Mouse (Mus musculus): ENCODE data around the gene Acpp. TPM values are rescaled to one million over a fixed set of nuclear protein-coding genes. Genes with fewer than 3 reads are reported as not detected.

Gene Acpp
- total RNA-seq, 2 experiments from 2014 or later = 0.14 to 0.17 TPM

GRCm38 (mm10) chr9:104305333-104306111 is 32.0 kb downstream of the Acpp start:
- no peak for DNase-seq
- intact Hi-C loops (cut with DNase I) = loop anchor here (1.0 to 5.0 kb wide), 3 partner anchors 27 to 228 kb away; no protein-coding TSS in a partner anchor

DNA sequence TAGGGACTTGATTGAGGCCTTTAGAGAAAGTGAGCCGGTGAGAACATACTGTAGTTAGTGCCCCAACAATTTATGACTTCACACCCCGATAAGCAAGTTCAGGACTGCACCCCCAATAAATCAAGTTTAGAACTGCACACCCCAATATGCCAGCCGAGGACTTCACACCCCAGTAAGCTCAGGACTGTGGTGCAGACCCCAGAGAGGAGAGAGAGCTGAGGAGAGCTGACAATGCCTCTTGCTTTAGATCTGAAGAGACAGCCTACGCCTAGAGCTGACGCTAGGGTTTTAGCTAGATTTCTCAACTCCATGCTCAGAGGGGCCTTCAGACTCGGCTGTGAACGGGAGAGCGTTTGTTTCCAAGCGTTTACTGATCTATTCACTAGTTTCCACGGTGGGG is 32.7 kb downstream of the Acpp start:
- intact Hi-C loops (cut with DNase I) = loop anchor here (5.0 kb wide), 1 partner anchor 227 kb away; no protein-coding TSS in a partner anchor
- no peak for DNase-seq

DNA sequence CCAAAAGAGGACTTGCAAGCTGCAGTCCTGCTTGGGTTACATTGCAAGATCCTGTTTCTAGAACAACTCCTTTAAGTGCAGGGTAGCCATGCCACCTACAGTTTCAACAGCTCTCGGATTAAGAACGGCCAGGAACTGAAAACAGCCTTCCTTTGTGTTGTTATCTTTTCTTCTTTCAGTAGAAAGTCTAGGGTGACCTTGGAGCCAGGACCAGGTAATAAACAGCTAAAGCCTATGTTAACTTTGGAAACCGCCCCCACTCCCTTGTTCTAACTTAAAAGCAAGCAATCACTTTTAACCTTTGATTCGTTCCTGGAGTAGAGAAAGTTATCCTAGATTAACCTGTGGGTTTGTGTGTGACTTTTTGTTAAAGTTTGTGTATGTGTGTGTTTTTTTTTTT is 33.2 kb downstream of the Acpp start:
- no peak for DNase-seq
- intact Hi-C loops (cut with DNase I) = no loop called here

GRCm38 (mm10) chr9:104300569-104300968 is 37.0 kb downstream of the Acpp start:
- DNase-seq = no peak
- intact Hi-C loops (cut with DNase I) = no loop called here

DNA sequence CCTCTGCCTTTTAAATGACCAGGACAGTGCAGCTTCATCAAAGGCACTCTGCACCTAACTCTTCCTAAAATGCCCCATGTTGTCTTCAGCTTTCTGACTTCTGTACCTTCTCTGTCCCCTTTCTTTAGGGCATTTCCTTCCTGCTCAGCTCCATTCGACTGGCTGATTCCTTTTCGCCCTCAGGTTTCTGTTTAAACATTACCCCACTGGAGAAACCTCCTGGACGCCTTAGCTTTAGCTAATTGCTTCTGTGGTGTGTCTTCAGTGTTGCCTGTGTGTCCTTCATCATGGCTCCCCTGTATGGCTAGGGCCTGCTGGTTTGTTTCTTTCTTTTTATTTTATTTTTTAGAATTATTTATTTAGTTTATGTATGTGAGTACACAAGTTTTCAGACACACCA is 40.5 kb downstream of the Acpp start:
- DNase-seq = no peak

DNA sequence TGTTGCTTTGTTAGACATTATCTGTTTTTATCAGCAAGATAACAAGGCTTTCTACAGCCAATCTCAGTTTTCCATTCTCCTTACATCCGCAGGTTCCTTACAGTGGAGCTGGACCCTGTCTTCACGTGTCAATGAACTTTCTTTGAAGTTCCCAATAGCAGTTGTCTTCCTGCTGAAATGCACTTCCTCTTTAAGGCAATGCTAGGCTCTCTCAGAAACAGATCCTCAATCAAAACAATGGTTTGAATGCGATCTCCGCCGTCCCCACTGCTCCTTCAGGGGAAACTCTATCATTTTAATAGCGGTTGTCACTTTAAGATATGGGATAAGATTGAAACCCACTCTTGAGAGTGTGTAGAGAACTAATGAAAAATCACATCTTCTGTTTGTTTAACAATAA is 52.6 kb downstream of the Acpp start:
- intact Hi-C loops (cut with DNase I) = no loop called here
- no peak for DNase-seq

More for the DNA sequence above, 40.5 kb downstream of the Acpp start:
- intact Hi-C loops (cut with DNase I) = no loop called here

DNA sequence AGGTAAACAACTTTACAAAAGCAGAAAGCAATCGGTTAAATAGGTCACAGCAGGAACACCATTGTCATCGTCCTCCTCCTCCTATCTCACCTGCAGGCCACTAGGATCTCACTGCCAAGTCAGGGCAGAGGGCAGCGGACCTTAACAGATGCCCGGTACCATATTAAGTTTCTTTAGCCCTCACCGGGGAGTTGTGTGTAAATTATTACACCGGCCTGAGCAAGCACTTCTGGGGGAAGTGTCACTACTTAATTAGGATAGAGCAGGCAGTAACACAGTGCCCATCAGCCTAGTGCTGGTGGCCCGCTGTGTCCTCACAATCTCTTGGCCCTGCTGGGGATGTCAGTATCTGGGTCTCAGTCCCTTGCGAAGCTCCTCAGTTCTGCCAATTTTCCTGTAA is 55.0 kb downstream of the Acpp start:
- no peak for DNase-seq
- intact Hi-C loops (cut with DNase I) = no loop called here

DNA sequence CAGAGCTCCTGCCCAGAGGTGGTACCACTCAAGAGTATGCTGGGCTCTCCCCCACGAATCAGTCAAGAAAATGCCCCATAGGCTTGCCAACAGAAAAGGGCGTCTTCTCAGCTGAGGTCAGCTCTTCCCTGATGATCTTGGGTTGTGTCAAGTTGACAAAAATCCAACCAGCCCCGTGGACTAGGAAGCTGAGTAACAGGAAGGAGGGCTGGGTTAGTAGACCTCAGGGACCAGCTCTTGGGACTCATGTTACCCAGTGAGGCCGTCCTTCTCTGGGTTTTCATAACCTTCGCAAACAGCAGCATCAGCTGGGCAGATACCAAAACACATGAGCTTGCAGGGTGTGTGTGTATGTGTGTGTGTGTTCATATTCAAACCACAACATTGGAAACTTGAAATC is 55.8 kb downstream of the Acpp start:
- intact Hi-C loops (cut with DNase I) = no loop called here
- no peak for DNase-seq

DNA sequence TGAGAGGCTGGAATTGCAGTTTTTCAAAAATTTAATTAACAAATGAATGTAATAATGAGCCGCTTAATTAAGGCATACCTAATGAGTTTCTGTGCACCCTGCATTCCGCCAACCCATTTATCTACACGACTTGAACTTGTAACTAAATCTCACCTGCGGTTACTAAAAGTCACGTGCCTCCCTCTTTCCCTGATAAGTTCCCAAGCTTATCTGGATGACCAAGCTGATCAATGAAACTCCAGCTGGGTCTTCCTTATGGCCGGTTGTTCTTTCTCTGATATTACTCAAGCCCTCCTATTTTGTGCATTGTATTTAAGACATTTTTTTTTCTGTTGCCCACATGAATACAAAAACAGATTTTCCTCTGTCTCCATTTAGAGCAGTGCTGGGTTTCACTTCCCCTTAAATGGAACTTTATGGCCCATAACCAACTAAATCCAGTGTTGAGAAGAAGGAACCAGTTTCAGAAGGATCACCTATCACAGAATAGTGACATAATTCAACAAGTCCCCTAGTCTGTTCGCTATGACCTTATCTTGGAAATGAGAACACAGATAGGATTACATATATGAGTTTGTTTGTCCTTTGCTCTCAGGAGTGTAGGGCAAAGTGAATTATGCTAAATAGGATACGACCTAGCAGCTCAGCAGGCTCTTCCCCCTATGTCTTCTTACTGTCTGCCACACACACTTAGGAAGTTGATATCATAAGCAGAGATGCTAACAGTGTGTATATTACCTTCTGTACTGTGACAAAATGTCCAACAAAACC is 56.6 kb downstream of the Acpp start:
- intact Hi-C loops (cut with DNase I) = no loop called here
- DNase-seq = no peak

DNA sequence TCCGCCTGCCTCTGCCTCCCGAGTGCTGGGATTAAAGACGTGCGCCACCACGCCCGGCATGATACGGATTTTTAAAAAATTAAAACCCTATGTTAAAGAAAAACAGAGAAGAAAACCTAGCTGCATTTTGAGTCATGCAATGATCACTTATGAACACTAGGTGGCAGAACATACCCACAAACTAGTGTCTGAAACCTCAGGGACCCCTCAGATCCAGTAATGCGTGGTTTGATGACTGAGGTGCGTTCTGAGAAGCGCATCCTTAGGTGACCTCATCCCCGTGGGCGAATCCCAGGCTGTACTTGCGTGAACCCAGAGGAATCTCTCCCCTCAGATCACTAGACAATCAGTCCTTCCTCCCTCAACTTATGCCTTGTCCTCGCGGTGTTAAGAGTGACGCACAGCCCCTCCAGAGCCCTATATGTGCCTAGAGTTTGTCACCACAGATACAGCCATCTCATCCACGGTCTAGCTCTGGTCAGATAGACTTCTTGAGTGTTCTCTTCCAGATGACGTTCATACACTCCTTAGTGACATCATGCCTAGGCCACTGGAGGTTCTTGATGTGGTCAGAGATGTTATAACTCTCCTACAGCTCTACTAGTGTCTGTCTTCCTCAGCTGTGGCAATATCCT is 59.9 kb downstream of the Acpp start:
- peak; percentile 22 to 38 for DNase-seq
- intact Hi-C loops (cut with DNase I) = loop anchor here (1.0 to 2.0 kb wide), 2 partner anchors 29 to 95 kb away; no protein-coding TSS in a partner anchor

DNA sequence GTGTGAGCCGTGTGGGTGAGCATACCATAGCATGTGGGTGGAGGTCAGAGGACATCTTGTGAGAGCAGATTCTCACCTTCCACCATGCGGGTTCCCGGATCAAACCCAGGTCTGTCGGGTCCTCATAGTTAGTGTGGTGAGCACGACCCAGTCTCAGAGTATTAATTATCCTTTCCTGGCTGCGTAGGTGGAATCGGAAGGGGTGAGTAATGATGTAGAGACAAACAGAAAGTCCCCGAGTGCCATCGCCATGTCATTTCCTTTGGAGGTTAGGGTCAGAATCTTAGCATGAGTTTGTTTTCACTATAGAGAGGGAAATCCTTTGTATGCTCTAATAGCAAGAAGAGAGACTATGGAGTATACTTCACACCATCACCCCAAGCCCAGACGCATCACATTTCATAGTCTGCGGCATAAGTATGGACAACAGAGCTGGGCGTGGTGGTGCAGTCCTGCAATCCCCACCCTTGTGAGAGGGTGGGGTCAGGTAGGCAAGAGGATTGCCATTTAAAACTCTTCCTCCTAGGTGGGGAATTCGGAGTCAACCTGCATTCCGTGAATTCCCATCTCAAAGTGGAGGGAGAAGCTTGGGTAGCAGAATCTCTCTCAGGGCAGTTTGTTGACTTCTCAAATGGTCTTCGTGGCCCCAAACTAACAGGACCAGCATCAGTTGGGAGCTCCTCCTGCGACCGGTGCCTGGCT is 62.3 kb downstream of the Acpp start:
- no peak for DNase-seq
- intact Hi-C loops (cut with DNase I) = no loop called here

- DNase-seq = no peak
- intact Hi-C loops (cut with DNase I) = no loop called here
Measured at GRCm38 (mm10) chr9:104272057-104272456, 65.5 kb downstream of the Acpp start.

GRCm38 (mm10) chr9:104271642-104272041 is 65.9 kb downstream of the Acpp start:
- DNase-seq = no peak
- intact Hi-C loops (cut with DNase I) = no loop called here

DNA sequence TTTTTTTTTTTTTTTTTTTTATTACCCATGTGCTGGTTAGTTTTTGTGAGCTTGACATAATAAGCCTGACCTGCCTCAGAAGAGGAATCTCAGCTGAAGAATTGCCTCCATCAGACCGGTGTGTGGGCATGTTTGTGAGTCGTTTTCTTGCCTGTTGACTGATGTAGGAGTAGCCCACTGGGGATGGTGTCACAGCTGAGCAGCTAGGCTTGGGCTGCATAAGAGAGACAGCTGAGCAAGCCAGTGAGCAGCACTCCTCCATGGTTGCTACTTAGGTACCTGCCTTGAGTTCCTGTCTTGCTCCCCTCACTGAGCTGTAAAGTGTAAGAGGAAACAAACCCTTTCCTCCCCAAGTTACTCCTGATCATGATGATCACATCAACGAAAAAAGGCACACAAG is 67.6 kb downstream of the Acpp start:
- DNase-seq = no peak
- intact Hi-C loops (cut with DNase I) = loop anchor here (10.0 kb wide), 1 partner anchor 1125 kb away; the partner anchor contains the start of genes Aste1 and Nek11

GRCm38 (mm10) chr9:104269349-104269871 is 68.1 kb downstream of the Acpp start:
- intact Hi-C loops (cut with DNase I) = loop anchor here (10.0 kb wide), 1 partner anchor 1125 kb away; the partner anchor contains the start of genes Aste1 and Nek11

GRCm38 (mm10) chr9:104264567-104264966 is 73.0 kb downstream of the Acpp start:
- intact Hi-C loops (cut with DNase I) = loop anchor here (5.0 to 10.0 kb wide), 2 partner anchors 62 to 1130 kb away; partner anchors contain the start of genes Aste1 and Nek11
- DNase-seq = no peak

More at GRCm38 (mm10) chr9:104269349-104269871, 68.1 kb downstream of the Acpp start:
- peak in 1 of 2 experiments; percentile 16 for DNase-seq

DNA sequence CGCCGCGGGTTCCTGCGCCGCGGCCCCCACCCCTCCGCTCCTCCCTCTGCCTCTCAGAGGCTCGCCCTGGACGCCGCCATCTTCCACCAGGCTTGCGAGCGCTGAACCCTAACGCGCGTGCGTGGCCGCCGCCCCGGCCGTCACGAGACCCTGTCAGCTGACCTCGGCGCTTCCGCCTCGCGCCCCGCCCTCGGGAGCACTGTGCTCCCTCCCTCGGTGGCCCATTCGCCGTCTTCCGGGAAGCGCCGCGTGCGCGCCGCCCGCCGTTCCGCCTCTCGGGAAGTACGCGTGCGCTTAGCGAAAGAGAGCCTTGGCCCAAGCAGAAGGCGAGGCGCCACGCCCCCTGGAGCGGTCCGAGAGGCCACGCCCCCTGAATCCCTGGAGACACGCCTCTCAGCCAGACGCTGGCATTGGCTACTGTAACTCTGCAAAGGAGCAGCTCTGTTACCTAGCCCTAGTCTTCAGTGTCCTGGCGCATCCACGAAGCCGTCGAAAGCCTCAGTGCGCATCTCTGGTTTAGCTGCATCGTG is 74.7 kb downstream of the Acpp start, which contains the start of gene Dnajc13:
Gene Dnajc13, minus strand, starts transcription at position 108 of the 530 bp plus-strand sequence.
- DNase-seq = peak; percentile 99
- intact Hi-C loops (cut with DNase I) = loop anchor here (5.0 to 10.0 kb wide), 2 partner anchors 61 to 1132 kb away; partner anchors contain the start of genes Aste1 and Nek11

GRCm38 (mm10) chr9:104262016-104262762 is 75.4 kb downstream of the Acpp start:
- peak; percentile 12 to 55 for DNase-seq
- intact Hi-C loops (cut with DNase I) = loop anchor here (5.0 to 10.0 kb wide), 2 partner anchors 60 to 1133 kb away; partner anchors contain the start of genes Aste1 and Nek11

DNA sequence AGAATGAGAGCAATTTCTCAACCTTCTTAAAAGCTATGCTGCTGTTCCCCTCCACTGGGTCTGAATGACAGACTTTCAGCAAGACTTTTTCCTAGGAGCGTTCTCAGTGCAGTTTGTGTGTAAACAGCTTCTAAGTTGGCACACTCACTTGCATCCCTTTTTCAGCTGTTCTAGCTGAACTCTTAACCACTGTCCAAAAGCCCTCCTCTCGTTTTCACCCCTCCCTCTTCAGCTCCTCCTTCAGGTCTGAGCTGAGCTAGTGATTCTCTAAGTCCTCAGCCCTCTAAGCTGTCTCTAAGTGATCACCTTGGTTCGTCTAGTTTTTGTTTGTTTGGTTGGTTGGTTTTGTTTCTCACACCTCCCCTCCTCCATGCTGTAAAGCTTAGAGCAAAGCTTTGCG is 77.2 kb downstream of the Acpp start:
- DNase-seq = no peak
- intact Hi-C loops (cut with DNase I) = loop anchor here (5.0 to 10.0 kb wide), 2 partner anchors 58 to 1134 kb away; partner anchors contain the start of genes Aste1 and Nek11

Measured in heart, postnatal 10 days (tissue).